Comparison of ENCODE assay signal across 8 mouse cellular contexts in genomic region chr5:105699141-105700069, GRCm38 (mm10). TPM values are rescaled to one million over a fixed set of nuclear protein-coding genes. Genes with fewer than 3 reads are reported as not detected.
DNase-seq lines count a peak whose midpoint lies in the region; ATAC-seq and TF ChIP-seq lines count a peak whose summit lies in the region.

Lrrc8d (plus strand) TSS chr5:105699969.

- dilution Hi-C loops in CH12.LX (cut with MboI; ENCODE audit: extremely low pct_ligation_motif_present, extremely low pct_unique_long_range_greater_than_20kb, low sequenced_read_pairs), result no loop called here

- no peaks in the 10 kb centered on the region for H3K9me3 ChIP-seq in CH12.LX (replicated peaks; ENCODE audit: low read length)
- no peaks in the 10 kb centered on the region for H3K9me3 ChIP-seq in forebrain, embryonic 16.5 days (ENCODE audit: control insufficient read depth, low read length)
- no peaks in the 10 kb centered on the region for H3K9me3 ChIP-seq in lung, embryonic 14.5 days (ENCODE audit: low read depth, low read length)

- WGBS in forebrain, embryonic 16.5 days, result under 1% methylated on average over 58 of the region's 60 CpGs
- 1% methylated on average over 60 of the region's 60 CpGs for WGBS in lung, embryonic 14.5 days
- 2% methylated on average over 60 of the region's 60 CpGs for WGBS in olfactory bulb, adult 2 months

- H3K4me3 ChIP-seq in CH12.LX (replicated peaks in 1 of 3; ENCODE audit: low read depth in 2 of 3, low read length in 2 of 3, poor library complexity in 1 of 3), result peak within 1 kb of the TSS; percentile 86 to 95 (median 91)
- peak within 1 kb of the TSS; percentile 93 for H3K4me3 ChIP-seq in forebrain, embryonic 16.5 days (replicated peaks; ENCODE audit: low read length)
- H3K4me3 ChIP-seq in lung, embryonic 14.5 days (ENCODE audit: low read depth, low read length), result peak within 1 kb of the TSS; percentile 81
- peak within 1 kb of the TSS; percentile 98 for H3K4me3 ChIP-seq in olfactory bulb, adult 2 months (ENCODE audit: insufficient read depth, low read depth, low read length)

- intact Hi-C loops in heart, postnatal 36 days (cut with DNase I), result loop anchor here (1.0 kb wide), 1 partner anchor 99 kb away; no protein-coding TSS in a partner anchor

- no peaks in the 10 kb centered on the region for H3K27me3 ChIP-seq in CH12.LX (replicated peaks)
- no peaks in the 10 kb centered on the region for H3K27me3 ChIP-seq in forebrain, embryonic 16.5 days (replicated peaks; ENCODE audit: control insufficient read depth, insufficient read depth, low read length)
- H3K27me3 ChIP-seq in lung, embryonic 14.5 days (ENCODE audit: insufficient read depth, low read length), result no peaks in the 10 kb centered on the region; the same call in 1 of the 2 replicates

- peak; percentile 98 for ATAC-seq in forebrain, embryonic 16.5 days
- ATAC-seq in lung, embryonic 14.5 days (ENCODE audit: insufficient read depth), result peak; percentile 93

- H3K4me2 ChIP-seq in CH12.LX (ENCODE audit: insufficient read depth, low read depth, poor library complexity, severe bottlenecking), result peak within 1 kb of the TSS; percentile 79
- H3K4me2 ChIP-seq in forebrain, embryonic 16.5 days (ENCODE audit: low read length), result peak within 1 kb of the TSS; percentile 93
- peak within 1 kb of the TSS; percentile 94 for H3K4me2 ChIP-seq in lung, embryonic 14.5 days

- TF ChIP-seq CTCF in CH12.LX (conservative IDR thresholded peaks at IDR 0.05 in 1 of 2, IDR thresholded peaks at IDR 0.05 in 1 of 2; ENCODE audit: low read depth in 2 of 2, low read length in 2 of 2), result peak in 1 of 2 experiments; percentile 25; a peak in 1 of 4 replicates
- TF ChIP-seq CTCF in lung, embryonic 14.5 days (IDR thresholded peaks at IDR 0.05; ENCODE audit: low read depth), result no peak
- TF ChIP-seq CTCF in olfactory bulb, adult 2 months (IDR thresholded peaks at IDR 0.05; ENCODE audit: insufficient read depth, low read depth, low read length), result no peak

- H3K4me1 ChIP-seq in CH12.LX (ENCODE audit: control insufficient read depth in 1 of 2, insufficient read depth in 2 of 2), result peaks cover 14 to 46% of the 10 kb centered on the region in 2 experiments
- H3K4me1 ChIP-seq in forebrain, embryonic 16.5 days (replicated peaks; ENCODE audit: control insufficient read depth, insufficient read depth, low read length), result peaks cover 40% of the 10 kb centered on the region
- peaks cover 5% of the 10 kb centered on the region for H3K4me1 ChIP-seq in lung, embryonic 14.5 days (ENCODE audit: insufficient read depth)
- peaks cover 14% of the 10 kb centered on the region for H3K4me1 ChIP-seq in olfactory bulb, adult 2 months (ENCODE audit: control insufficient read depth, insufficient read depth, low read length)

- peak; percentile 54; the same call in 1 of the 2 replicates for TF ChIP-seq POLR2A in CH12.LX (IDR thresholded peaks at IDR 0.05; ENCODE audit: low read depth, low read length)
- TF ChIP-seq POLR2A in olfactory bulb, adult 2 months (IDR thresholded peaks at IDR 0.05; ENCODE audit: insufficient read depth, low read depth, low read length), result peak; percentile 56; the same call in 1 of the 2 replicates

- H3K79me2 ChIP-seq in CH12.LX (replicated peaks; ENCODE audit: control insufficient read depth, extremely low read depth, insufficient read depth, poor library complexity, severe bottlenecking), result peaks cover 38% of the 10 kb centered on the region

- in situ Hi-C loops in CH12.LX (cut with MboI; ENCODE audit: low pct_ligation_motif_present, low pct_unique_long_range_greater_than_20kb, low sequenced_read_pairs), result loop anchor here (5.0 kb wide), 1 partner anchor 33 kb away; no protein-coding TSS in a partner anchor

- DNase-seq in CH12.LX (ENCODE audit: extremely low read depth), result no peak
- DNase-seq in cerebellum, adult 11-12 months, result peak; percentile 88
- DNase-seq in heart, postnatal 36 days, result peak; percentile 82 to 89
- peak; percentile 80 to 87 for DNase-seq in layer of hippocampus, adult 8-10 months (ENCODE audit: low spot score in 2 of 2)
- peak; percentile 86 for DNase-seq in lung, embryonic 14.5 days
- DNase-seq in thymus, adult 18-20 months, result peak; percentile 69 to 74

- TF ChIP-seq RAD21 in CH12.LX (IDR thresholded peaks at IDR 0.05; ENCODE audit: low read depth, low read length), result no peak; the same call in none of the 2 replicates

- peak within 1 kb of the TSS; percentile 96 for H3K9ac ChIP-seq in CH12.LX (ENCODE audit: insufficient read depth, low read depth)
- peak within 1 kb of the TSS; percentile 100 for H3K9ac ChIP-seq in forebrain, embryonic 16.5 days (replicated peaks; ENCODE audit: low read depth, low read length)
- H3K9ac ChIP-seq in lung, embryonic 14.5 days, result peak within 1 kb of the TSS; percentile 95

- peaks cover 10 to 20% of the 10 kb centered on the region in 2 experiments for H3K36me3 ChIP-seq in CH12.LX (replicated peaks in 1 of 2; ENCODE audit: control insufficient read depth in 1 of 2, insufficient read depth in 1 of 2, low read length in 1 of 2)
- no peaks in the 10 kb centered on the region for H3K36me3 ChIP-seq in forebrain, embryonic 16.5 days (ENCODE audit: control insufficient read depth, insufficient read depth)
- no peaks in the 10 kb centered on the region for H3K36me3 ChIP-seq in lung, embryonic 14.5 days (ENCODE audit: insufficient read depth)

- no peak for TF ChIP-seq EP300 in CH12.LX (IDR thresholded peaks at IDR 0.05; ENCODE audit: low read length)

- peak within 1 kb of the TSS; percentile 87 for H3K27ac ChIP-seq in CH12.LX (ENCODE audit: insufficient read depth, low read depth)
- peak within 1 kb of the TSS; percentile 96 for H3K27ac ChIP-seq in forebrain, embryonic 16.5 days (ENCODE audit: low read length)
- peak within 1 kb of the TSS; percentile 96 for H3K27ac ChIP-seq in lung, embryonic 14.5 days (ENCODE audit: low read depth)
- peak within 1 kb of the TSS; percentile 88 for H3K27ac ChIP-seq in olfactory bulb, adult 2 months (ENCODE audit: insufficient read depth, low read depth, low read length)

TF ChIP-seq in CH12.LX, 34 proteins besides CTCF, POLR2A, EP300 and RAD21:
- TF ChIP-seq TBP (conservative IDR thresholded peaks at IDR 0.05; ENCODE audit: low read depth, low read length) (0 out of 2 replicates have a peak, but pooled peaks have one; percentile 48), HCFC1 (IDR thresholded peaks at IDR 0.05; ENCODE audit: low read depth, low read length) (no peak; the same call in 1 of the 2 replicates), POLR2AphosphoS2 (IDR thresholded peaks at IDR 0.05; ENCODE audit: low read depth, low read length) (0 out of 2 replicates have a peak, but pooled peaks have one; percentile 7), IRF4 (IDR thresholded peaks at IDR 0.05; ENCODE audit: low read depth, low read length) (no peak), UBTF (IDR thresholded peaks at IDR 0.05; ENCODE audit: low read depth, low read length) (peak; percentile 79), USF1 (IDR thresholded peaks at IDR 0.05; ENCODE audit: low read depth, low read length) (peak; percentile 84), BHLHE40 (IDR thresholded peaks at IDR 0.05; ENCODE audit: low read depth, low read length) (peak; percentile 83), MYC (IDR thresholded peaks at IDR 0.05; ENCODE audit: low read depth, low read length) (0 out of 2 replicates have a peak, but pooled peaks have one; percentile 38), CHD1 (IDR thresholded peaks at IDR 0.05; ENCODE audit: low read depth, low read length) (peak; percentile 1; the same call in 1 of the 2 replicates), ZMIZ1 (IDR thresholded peaks at IDR 0.05; ENCODE audit: low read depth, low read length) (peak; percentile 60), TCF12 (IDR thresholded peaks at IDR 0.05; ENCODE audit: low read depth, low read length) (peak; percentile 39; the same call in 1 of the 2 replicates), SIN3A (IDR thresholded peaks at IDR 0.05; ENCODE audit: low read length) (peak; percentile 58), KAT2A (IDR thresholded peaks at IDR 0.05; ENCODE audit: insufficient replicate concordance, low read length) (no peak), JUND (conservative IDR thresholded peaks at IDR 0.05; ENCODE audit: low read depth, low read length) (no peak), NRF1 (IDR thresholded peaks at IDR 0.05; ENCODE audit: low read depth, low read length) (peak; percentile 68), MXI1 (IDR thresholded peaks at IDR 0.05; ENCODE audit: low read depth, low read length) (peak; percentile 90), MAX (IDR thresholded peaks at IDR 0.05; ENCODE audit: low read length) (peak; percentile 87), USF2 (conservative IDR thresholded peaks at IDR 0.05; ENCODE audit: low read depth, low read length) (peak; percentile 37; the same call in 1 of the 2 replicates), MEF2A (IDR thresholded peaks at IDR 0.05; ENCODE audit: borderline replicate concordance, low read depth, low read length) (peak; percentile 20; the same call in 1 of the 2 replicates), NELFE (IDR thresholded peaks at IDR 0.05; ENCODE audit: low read depth, low read length) (peak; percentile 53; the same call in 1 of the 2 replicates), SMC3 (IDR thresholded peaks at IDR 0.05; ENCODE audit: low read depth, low read length) (no peak)

RNA-seq across cellular contexts. Expression of gene Lrrc8d, which starts in this region (rescaled TPM):
- total RNA-seq in CH12.LX (2012; rRNA removed), result 15.9 and 16.6 TPM in 2 replicates
- 5.2 and 7.0 TPM in 2 replicates for total RNA-seq in CH12.LX (2014; rRNA removed)
- polyA plus RNA-seq in CH12.LX (2012; ENCODE audit: insufficient read length, low read depth), result 26.1 and 29.2 TPM in 2 replicates
- polyA plus RNA-seq in forebrain, embryonic 16.5 days (2015; fragmentation: Nextera tagmentation; extraction: Ambion mirVana), result 37.5 and 40.8 TPM in 2 replicates
- 1 to 10 TPM; 8.6 to 9.8 TPM for total RNA-seq in heart, postnatal 36 days (2021)
- 10 to 100 TPM; 45.1 to 57.8 (median 50.1) TPM for total RNA-seq in layer of hippocampus, adult 8-10 months (2022)
- 25.0 and 27.1 TPM in 2 replicates for polyA plus RNA-seq in lung, embryonic 14.5 days (2014; fragmentation: Nextera tagmentation; extraction: Ambion mirVana)
- polyA plus RNA-seq in olfactory bulb, adult 2 months (2012; ENCODE audit: insufficient read depth, insufficient read length, low replicate concordance, missing spikeins), result not detected in 2 replicates
